Mouse (Mus musculus) MEL (cell line): ENCODE measurements around the gene Coq8b. TPM values are rescaled to one million over a fixed set of nuclear protein-coding genes. Genes with fewer than 3 reads are reported as not detected.

ENCODE experiments used
- DNase-seq: peaks from one replicate; pipeline ENCODE4 v3.0.0; 2011; ENCODE audit warnings: low read depth, low spot score
- H3K27ac ChIP-seq: 2 replicates; pipeline ENCODE4 v1.5.1; 2012; ENCODE audit warnings: low read depth, mild to moderate bottlenecking, control low read depth, low read length, moderate library complexity; ENCODE audit not compliant: control insufficient read depth
- H3K27me3 ChIP-seq, 2 experiments: fragments of 150-350 bp in 1 of 2; sonication (generic) in 1 of 2; 2 replicates each; pipeline ENCODE4 v1.6.1; 2012; ENCODE audit warnings: low read length in 2 of 2, mild to moderate bottlenecking in 2 of 2, improper control_type of control experiment in 1 of 2, moderate library complexity in 1 of 2; ENCODE audit not compliant: insufficient read depth in 2 of 2, control insufficient read depth in 1 of 2
- H3K36me3 ChIP-seq, 2 experiments: 2 replicates each; pipeline ENCODE4 v1.6.1; 2012 to 2014; ENCODE audit warnings: low read length in 2 of 2, improper control_type of control experiment in 1 of 2, inconsistent platforms in 1 of 2, mild to moderate bottlenecking in 1 of 2; ENCODE audit not compliant: insufficient read depth in 2 of 2, control insufficient read depth in 1 of 2
- H3K4me1 ChIP-seq, 2 experiments: fragments of 150-350 bp in 1 of 2; sonication (generic) in 1 of 2; 2 replicates each; pipeline ENCODE4 v1.6.1; 2012; ENCODE audit warnings: low read length in 2 of 2, improper control_type of control experiment in 1 of 2, mild to moderate bottlenecking in 1 of 2; ENCODE audit not compliant: insufficient read depth in 2 of 2, control insufficient read depth in 1 of 2
- H3K4me3 ChIP-seq, 2 experiments: fragments of 150-350 bp in 1 of 2; sonication (generic) in 1 of 2; 2 replicates each; pipeline ENCODE4 v1.5.1; 2012; ENCODE audit warnings: low read depth in 2 of 2, low read length in 2 of 2, mild to moderate bottlenecking in 2 of 2, moderate library complexity in 2 of 2, control low read depth in 1 of 2, improper control_type of control experiment in 1 of 2; ENCODE audit not compliant: control insufficient read depth in 1 of 2, insufficient read depth in 1 of 2
- H3K79me2 ChIP-seq: 2 replicates; pipeline ENCODE4 v1.6.1; 2012; ENCODE audit warnings: mild to moderate bottlenecking, low read length, moderate library complexity; ENCODE audit not compliant: control insufficient read depth, poor library complexity, insufficient read depth
- H3K9ac ChIP-seq: 2 replicates; pipeline ENCODE4 v1.6.1; 2012; ENCODE audit warnings: low read depth, mild to moderate bottlenecking, control low read depth, low read length, moderate library complexity; ENCODE audit not compliant: control insufficient read depth, poor library complexity, severe bottlenecking
- H3K9me3 ChIP-seq: fragments of 150-350 bp; sonication (generic); replicated peaks from 2 replicates; pipeline ENCODE4 v1.6.1; 2012; ENCODE audit warnings: mild to moderate bottlenecking, low read length, improper control_type of control experiment, moderate library complexity; ENCODE audit not compliant: insufficient read depth
- BHLHE40 ChIP-seq: IDR thresholded peaks from 2 replicates; pipeline ENCODE4 v1.6.1; 2012; ENCODE audit warnings: low read depth, mild to moderate bottlenecking, inconsistent platforms, low read length, improper control_type of control experiment, borderline replicate concordance
- CHD1 ChIP-seq: IDR thresholded peaks from 2 replicates; pipeline ENCODE4 v1.6.1; 2012; ENCODE audit warnings: low read depth, mild to moderate bottlenecking, inconsistent platforms, low read length, improper control_type of control experiment
- CHD2 ChIP-seq: IDR thresholded peaks from 2 replicates; pipeline ENCODE4 v1.6.1; 2011; ENCODE audit warnings: low read length, improper control_type of control experiment
- CTCF ChIP-seq, 3 experiments: IDR thresholded peaks in 2 of 3; conservative IDR thresholded peaks in 1 of 3; 2 replicates each; pipeline ENCODE4 v1.5.1; 2011 to 2012; ENCODE audit warnings: low read length in 3 of 3, low read depth in 2 of 3, mild to moderate bottlenecking in 2 of 3, improper control_type of control experiment in 1 of 3, inconsistent platforms in 1 of 3, mixed read lengths in 1 of 3, moderate library complexity in 1 of 3; ENCODE audit not compliant: control insufficient read depth in 1 of 3, insufficient read depth in 1 of 3, poor library complexity in 1 of 3, severe bottlenecking in 1 of 3
- ELF1 ChIP-seq: IDR thresholded peaks from 2 replicates; pipeline ENCODE4 v1.6.1; 2014; ENCODE audit warnings: low read depth, mild to moderate bottlenecking, inconsistent platforms, low read length, improper control_type of control experiment, moderate library complexity
- GABPA ChIP-seq: IDR thresholded peaks from 2 replicates; pipeline ENCODE4 v1.6.1; 2012; ENCODE audit warnings: low read depth, mild to moderate bottlenecking, inconsistent platforms, low read length, improper control_type of control experiment, moderate library complexity
- HCFC1 ChIP-seq: IDR thresholded peaks from 2 replicates; pipeline ENCODE4 v1.6.1; 2012; ENCODE audit warnings: low read depth, mild to moderate bottlenecking, inconsistent platforms, low read length, improper control_type of control experiment, moderate library complexity
- KAT2A ChIP-seq: conservative IDR thresholded peaks from 2 replicates; pipeline ENCODE4 v1.6.1; 2012; ENCODE audit warnings: low read depth, low read length, improper control_type of control experiment, inconsistent platforms
- MAX ChIP-seq: IDR thresholded peaks from 2 replicates; pipeline ENCODE4 v1.6.1; 2011; ENCODE audit warnings: low read length, improper control_type of control experiment
- MAZ ChIP-seq: IDR thresholded peaks from 2 replicates; pipeline ENCODE4 v1.6.1; 2012; ENCODE audit warnings: low read depth, mild to moderate bottlenecking, inconsistent platforms, low read length, improper control_type of control experiment
- MEF2A ChIP-seq: IDR thresholded peaks from 2 replicates; pipeline ENCODE4 v1.6.1; 2014; ENCODE audit warnings: low read depth, mild to moderate bottlenecking, inconsistent platforms, low read length, improper control_type of control experiment; ENCODE audit not compliant: poor library complexity, insufficient replicate concordance, severe bottlenecking; ENCODE audit errors: extremely low read depth
- MXI1 ChIP-seq: IDR thresholded peaks from 2 replicates; pipeline ENCODE4 v1.6.1; 2011; ENCODE audit warnings: mild to moderate bottlenecking, low read depth, low read length, improper control_type of control experiment
- MYC ChIP-seq: IDR thresholded peaks from 2 replicates; pipeline ENCODE4 v1.6.1; 2011; ENCODE audit warnings: low read depth, mild to moderate bottlenecking, low read length, improper control_type of control experiment, moderate library complexity
- NELFE ChIP-seq: IDR thresholded peaks from 2 replicates; pipeline ENCODE4 v1.6.1; 2011; ENCODE audit warnings: low read depth, low read length, improper control_type of control experiment
- NRF1 ChIP-seq: IDR thresholded peaks from 2 replicates; pipeline ENCODE4 v1.6.1; 2014; ENCODE audit warnings: low read depth, mild to moderate bottlenecking, inconsistent platforms, low read length, improper control_type of control experiment, moderate library complexity; ENCODE audit not compliant: poor library complexity, insufficient read depth, severe bottlenecking
- POLR2A ChIP-seq, 2 experiments: IDR thresholded peaks; 2 replicates each; pipeline ENCODE4 v1.6.1; 2011 to 2012; ENCODE audit warnings: low read length in 2 of 2, mild to moderate bottlenecking in 2 of 2, control low read depth in 1 of 2, improper control_type of control experiment in 1 of 2, low read depth in 1 of 2, moderate library complexity in 1 of 2; ENCODE audit not compliant: control insufficient read depth in 1 of 2, insufficient read depth in 1 of 2, poor library complexity in 1 of 2
- POLR2AphosphoS2 ChIP-seq: IDR thresholded peaks from 2 replicates; pipeline ENCODE4 v1.6.1; 2011; ENCODE audit warnings: low read length, improper control_type of control experiment
- RAD21 ChIP-seq: IDR thresholded peaks from 2 replicates; pipeline ENCODE4 v1.6.1; 2011; ENCODE audit warnings: mild to moderate bottlenecking, low read depth, low read length, improper control_type of control experiment
- SIN3A ChIP-seq: IDR thresholded peaks from 2 replicates; pipeline ENCODE4 v1.6.1; 2012; ENCODE audit warnings: low read length, improper control_type of control experiment, inconsistent platforms
- SMC3 ChIP-seq: IDR thresholded peaks from 2 replicates; pipeline ENCODE4 v1.6.1; 2011; ENCODE audit warnings: low read depth, low read length, improper control_type of control experiment
- TAL1 ChIP-seq: IDR thresholded peaks from 2 replicates; pipeline ENCODE4 v1.6.1; 2012; ENCODE audit warnings: mild to moderate bottlenecking, inconsistent platforms, low read length, moderate library complexity, mixed read lengths
- TBP ChIP-seq: IDR thresholded peaks from 2 replicates; pipeline ENCODE4 v1.8.0; 2011; ENCODE audit warnings: low read depth, low read length, improper control_type of control experiment
- USF1 ChIP-seq: IDR thresholded peaks from 2 replicates; pipeline ENCODE4 v1.6.1; 2014; ENCODE audit warnings: low read depth, mild to moderate bottlenecking, inconsistent platforms, low read length, improper control_type of control experiment, moderate library complexity
- USF2 ChIP-seq, 2 experiments: IDR thresholded peaks; 2 replicates each; pipeline ENCODE4 v1.6.1; 2011 to 2012; ENCODE audit warnings: improper control_type of control experiment in 2 of 2, low read length in 2 of 2, borderline replicate concordance in 1 of 2, inconsistent platforms in 1 of 2, low read depth in 1 of 2, mild to moderate bottlenecking in 1 of 2; ENCODE audit not compliant: insufficient read depth in 1 of 2
- ZC3H11A ChIP-seq: IDR thresholded peaks from 2 replicates; pipeline ENCODE4 v1.6.1; 2012; ENCODE audit warnings: low read depth, mild to moderate bottlenecking, inconsistent platforms, low read length, improper control_type of control experiment
- ZMIZ1 ChIP-seq: IDR thresholded peaks from 2 replicates; pipeline ENCODE4 v1.6.1; 2012; ENCODE audit warnings: low read depth, mild to moderate bottlenecking, inconsistent platforms, low read length, improper control_type of control experiment, moderate library complexity
- ZNF384 ChIP-seq: IDR thresholded peaks from 2 replicates; pipeline ENCODE4 v1.6.1; 2012; ENCODE audit warnings: low read depth, mild to moderate bottlenecking, inconsistent platforms, low read length, improper control_type of control experiment
- polyA plus RNA-seq, 2 experiments: library from polyadenylated mRNA; stranded (reverse) in 1 of 2; unstranded in 1 of 2; fragments of >175 nt in 1 of 2; fragments of >200 nt in 1 of 2; gene quantifications; 2 replicates each; pipeline versions ENCODE4 v1.2.1 to v1.2.4; 2012; ENCODE audit warnings: low replicate concordance in 2 of 2, low read depth in 1 of 2; ENCODE audit not compliant: insufficient read length in 2 of 2, insufficient read depth in 1 of 2, missing spikeins in 1 of 2
- total RNA-seq: library from RNA; depleted of rRNA; stranded (reverse); fragments of 300-350 nt; gene quantifications from 2 replicates; pipeline ENCODE4 v1.2.3, GENCODE M21; 2012

The Coq8b gene
- total and polyA plus RNA-seq, 3 experiments: 13.8 to 22.7 TPM; not detected in 1

DNA sequence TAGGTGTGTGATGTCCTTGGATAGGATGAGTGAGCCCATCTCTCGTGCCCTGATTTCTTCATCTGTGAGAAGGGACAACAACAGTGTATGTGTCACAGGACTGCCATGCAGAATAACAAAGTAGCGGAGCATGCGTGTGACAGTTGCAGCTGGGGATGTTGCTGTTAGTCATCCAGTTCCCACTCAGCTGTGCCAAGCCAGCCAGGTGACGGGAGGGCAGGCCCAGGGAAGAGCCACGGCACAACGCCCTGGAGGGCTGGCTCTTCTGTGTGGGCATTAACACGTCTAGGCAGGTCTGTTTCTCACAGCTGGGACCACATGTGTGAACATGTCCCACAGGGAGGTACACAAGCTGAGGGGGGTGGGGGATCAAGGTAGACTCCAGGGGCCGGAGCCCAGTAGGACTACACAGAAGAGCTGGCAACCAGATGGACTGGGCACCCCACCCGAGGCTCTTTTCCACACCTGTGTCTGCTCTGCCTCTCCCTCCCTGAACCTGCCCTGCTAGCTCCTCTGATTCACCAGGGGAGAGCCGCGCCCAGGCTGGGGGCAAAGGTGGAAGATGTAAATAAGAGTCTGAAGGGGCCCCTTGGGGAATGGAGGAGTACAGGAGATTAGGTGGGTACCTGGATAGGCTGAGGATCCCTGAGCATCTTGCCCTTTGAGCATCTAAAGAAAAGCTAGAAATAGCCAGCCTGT lies 7.8 kb upstream of the Coq8b start:
- Histone ChIP-seq H3K79me2 (peaks cover 8% of the 10 kb centered on the region), H3K4me1 (peaks cover 5 to 22% of the 10 kb centered on the region in 2 experiments), H3K9me3 (no peaks in the 10 kb centered on the region), H3K36me3 (peaks cover 0 to 9% of the 10 kb centered on the region in 2 experiments; a peak in 2 of 4 replicates), H3K27ac (no peak overlapping the region), H3K9ac (no peak overlapping the region), H3K4me3 (no peak overlapping the region), H3K27me3 (no peaks in the 10 kb centered on the region)
- no peak for DNase-seq
- TF ChIP-seq NELFE (no peak), POLR2AphosphoS2 (no peak), BHLHE40 (no peak), USF2 (IDR thresholded peaks at IDR 0.05; ENCODE audit: borderline replicate concordance in 1 of 2, insufficient read depth in 1 of 2, low read depth in 1 of 2, low read length in 2 of 2) (no peak), CHD2 (no peak), POLR2A (IDR thresholded peaks at IDR 0.05; ENCODE audit: control insufficient read depth in 1 of 2, insufficient read depth in 1 of 2, low read depth in 1 of 2, low read length in 2 of 2, poor library complexity in 1 of 2) (no peak), ELF1 (no peak), MXI1 (no peak), USF1 (no peak), MEF2A (no peak), TBP (no peak), SIN3A (no peak), RAD21 (no peak), MAZ (no peak), TAL1 (no peak), MYC (no peak), NRF1 (no peak), ZMIZ1 (no peak), ZC3H11A (no peak)

DNA sequence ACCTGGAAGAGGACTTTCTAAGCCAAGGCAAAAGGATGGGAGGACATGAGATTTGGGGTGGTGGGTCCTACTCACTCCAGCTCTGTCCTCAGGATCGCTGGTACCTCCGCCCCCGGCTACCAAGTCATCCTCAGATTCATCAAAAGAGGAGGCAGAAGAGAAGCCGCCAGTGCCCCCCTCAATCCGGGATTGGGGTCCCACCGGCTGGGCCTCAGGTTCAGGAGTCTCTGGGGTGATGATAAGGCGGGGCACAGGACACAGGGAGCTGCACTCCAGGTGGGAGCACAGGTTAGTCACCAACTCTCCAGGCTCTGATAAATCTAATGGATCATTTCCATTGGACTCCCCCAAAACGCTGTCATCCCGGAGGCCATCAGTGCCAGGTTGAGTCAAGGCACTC lies 5.5 kb upstream of the Coq8b start:
- H3K9ac ChIP-seq: peak overlapping the region; percentile 70
- H3K9me3 ChIP-seq: no peaks in the 10 kb centered on the region
- peaks cover 0 to 9% of the 10 kb centered on the region in 2 experiments; a peak in 2 of 4 replicates for H3K36me3 ChIP-seq
- peak overlapping the region; percentile 75 to 96 for H3K4me3 ChIP-seq
- H3K27ac ChIP-seq: no peak overlapping the region
- no peak for TF ChIP-seq USF1
- TF ChIP-seq SIN3A: no peak
- no peak for TF ChIP-seq HCFC1
- TF ChIP-seq ZNF384: no peak
- TF ChIP-seq CHD2: no peak
- TF ChIP-seq POLR2A (IDR thresholded peaks at IDR 0.05; ENCODE audit: control insufficient read depth in 1 of 2, insufficient read depth in 1 of 2, low read depth in 1 of 2, low read length in 2 of 2, poor library complexity in 1 of 2): no peak
- no peak for TF ChIP-seq KAT2A
- TF ChIP-seq MAX: no peak
- TF ChIP-seq ELF1: no peak
- no peak for TF ChIP-seq USF2 (IDR thresholded peaks at IDR 0.05; ENCODE audit: borderline replicate concordance in 1 of 2, insufficient read depth in 1 of 2, low read depth in 1 of 2, low read length in 2 of 2)
- no peak for TF ChIP-seq NELFE
- TF ChIP-seq SMC3: no peak
- TF ChIP-seq CTCF (IDR thresholded peaks at IDR 0.05 in 2 of 3, conservative IDR thresholded peaks at IDR 0.05 in 1 of 3; ENCODE audit: control insufficient read depth in 1 of 3, insufficient read depth in 1 of 3, low read depth in 2 of 3, low read length in 3 of 3, poor library complexity in 1 of 3, severe bottlenecking in 1 of 3): no peak
- no peak for TF ChIP-seq MEF2A
- no peak for TF ChIP-seq CHD1
- TF ChIP-seq GABPA: no peak
- H3K4me1 ChIP-seq: peaks cover 8 to 23% of the 10 kb centered on the region in 2 experiments
- no peak for DNase-seq
- no peaks in the 10 kb centered on the region for H3K27me3 ChIP-seq
- H3K79me2 ChIP-seq: peaks cover 8% of the 10 kb centered on the region
